Mouse (Mus musculus) stomach, postnatal 0 days (tissue): ENCODE results near the gene Krtap4-6.

ENCODE experiments used
- CTCF ChIP-seq: IDR thresholded peaks from 2 replicates; pipeline ENCODE4 v1.5.1; 2016; ENCODE audit warnings: antibody characterized with exemption, low read depth, mild to moderate bottlenecking, moderate library complexity
- EP300 ChIP-seq: optimal IDR thresholded peaks from 2 replicates; pipeline ENCODE3; 2016; ENCODE audit warnings: antibody characterized with exemption

GRCm38 (mm10) chr11:99628138-99628537 lies 37.6 kb downstream of the Krtap4-6 start, which contains the start of gene Krtap4-1:
- TF ChIP-seq CTCF (no peak), EP300 (no peak)
